Mouse (Mus musculus) T-cell, adult 2 months (primary cell): ENCODE data around the gene Card9.

ENCODE experiments used
- DNase-seq: peaks from one replicate; pipeline ENCODE4 v3.0.0; 2022; ENCODE audit warnings: low spot score

The Card9 gene

DNA sequence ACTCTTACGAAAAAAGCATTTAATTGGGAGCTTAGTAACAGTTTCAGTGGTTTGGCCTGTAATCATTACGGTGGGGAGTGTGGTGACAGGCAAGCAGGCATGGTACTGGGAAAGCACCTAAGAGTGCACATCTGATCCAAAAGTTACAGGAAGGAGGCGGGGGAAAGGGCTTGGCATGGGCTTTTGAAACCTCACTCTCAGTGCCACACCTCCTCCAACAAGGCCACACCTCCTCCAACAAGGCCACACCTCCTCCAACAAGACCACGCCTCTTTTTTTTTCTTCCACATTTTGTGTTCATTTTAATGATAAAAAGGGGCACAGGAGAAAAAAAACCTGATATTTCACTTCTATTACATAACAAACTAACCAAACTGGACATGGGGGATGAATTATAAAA is 32.9 kb downstream of the Card9 start:
- DNase-seq = peak; percentile 52

DNA sequence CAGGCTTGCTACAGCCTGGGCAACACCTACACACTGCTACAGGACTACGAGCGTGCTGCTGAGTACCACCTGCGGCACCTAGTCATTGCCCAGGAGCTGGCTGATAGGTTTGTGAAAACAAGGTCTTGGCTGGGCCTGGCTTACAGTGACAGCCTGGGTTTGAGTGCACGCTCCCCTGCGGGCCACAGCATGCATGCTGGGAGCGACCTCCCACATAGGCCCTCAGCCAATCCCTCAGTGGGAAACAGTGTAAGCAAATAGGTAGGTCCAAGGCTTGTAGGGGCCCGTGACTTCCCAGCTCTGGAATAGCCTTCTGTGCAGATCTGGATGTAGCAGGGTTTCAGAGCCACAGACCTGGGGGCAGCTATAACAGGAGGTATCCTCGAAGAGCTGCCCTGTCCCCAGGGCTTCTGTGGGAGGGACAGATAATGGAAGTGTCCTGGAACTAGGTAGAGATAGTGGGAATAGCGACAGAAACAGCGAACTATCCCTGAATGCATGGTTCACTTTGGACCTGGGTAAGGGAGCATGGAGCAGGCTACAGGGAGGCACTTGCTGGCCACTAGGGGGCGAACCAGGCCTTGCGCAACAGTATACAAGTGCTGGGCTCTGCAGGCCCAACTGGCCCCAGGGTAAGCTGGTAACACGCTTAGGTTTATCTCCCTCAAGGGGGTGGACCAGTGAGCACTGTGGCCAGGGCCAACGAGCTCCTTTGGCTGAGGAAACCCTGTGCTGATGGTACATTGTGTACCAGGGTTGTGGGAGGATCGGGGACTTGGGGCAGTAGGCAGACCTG is 35.1 kb downstream of the Card9 start:
- DNase-seq = peak; percentile 49

DNA sequence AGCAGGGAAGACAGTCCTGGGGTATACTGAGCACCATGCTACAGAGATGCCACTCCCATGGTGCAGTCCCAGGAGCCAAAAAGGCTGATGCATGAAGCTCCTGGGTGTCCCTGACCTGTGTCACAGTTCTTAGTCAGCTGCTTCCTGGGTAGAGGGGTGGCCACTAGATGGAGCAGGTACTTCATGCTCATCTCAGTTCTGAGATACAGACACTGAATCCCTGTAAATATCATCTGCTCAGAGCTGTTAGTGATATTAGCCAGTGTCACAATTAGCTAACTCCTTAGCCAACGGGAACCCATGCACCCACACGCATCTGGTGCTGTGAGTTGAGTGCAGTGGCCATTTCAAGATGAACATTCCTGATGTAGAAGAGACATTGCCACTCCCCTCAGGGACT is 35.8 kb downstream of the Card9 start:
- DNase-seq = no peak

DNA sequence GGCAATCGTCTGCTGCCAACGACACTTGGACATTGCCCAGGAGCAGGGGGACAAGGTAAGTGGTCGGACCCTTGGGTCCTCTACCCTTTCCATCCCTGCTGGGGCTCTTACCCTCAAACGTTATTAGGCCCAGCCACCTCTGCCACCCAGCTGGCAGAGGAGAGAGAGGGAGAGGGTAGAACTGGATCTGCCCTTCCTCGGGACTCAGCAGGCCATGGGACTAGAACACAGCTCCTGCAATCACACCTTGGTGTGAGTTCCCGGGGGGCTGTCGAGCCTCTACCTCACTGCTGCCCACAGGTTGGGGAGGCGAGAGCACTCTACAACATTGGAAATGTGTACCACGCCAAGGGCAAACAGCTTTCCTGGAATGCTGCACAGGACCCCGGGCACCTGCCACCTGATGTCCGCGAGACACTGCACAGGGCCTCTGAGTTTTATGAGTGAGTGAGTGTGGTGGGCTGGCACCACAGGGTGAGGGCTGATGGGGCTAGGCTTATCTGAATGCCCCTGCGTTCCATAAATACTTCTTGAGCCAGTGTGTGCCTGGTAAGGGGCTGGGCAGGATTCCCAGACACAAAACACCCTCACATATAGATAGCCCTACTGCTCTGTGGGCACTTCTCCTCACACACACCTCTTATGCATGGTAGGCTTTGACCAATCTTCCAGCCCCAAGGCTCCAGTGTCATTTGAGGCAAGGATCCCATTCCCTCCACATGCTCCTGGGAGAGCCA is 37.0 kb downstream of the Card9 start:
- DNase-seq = no peak

DNA sequence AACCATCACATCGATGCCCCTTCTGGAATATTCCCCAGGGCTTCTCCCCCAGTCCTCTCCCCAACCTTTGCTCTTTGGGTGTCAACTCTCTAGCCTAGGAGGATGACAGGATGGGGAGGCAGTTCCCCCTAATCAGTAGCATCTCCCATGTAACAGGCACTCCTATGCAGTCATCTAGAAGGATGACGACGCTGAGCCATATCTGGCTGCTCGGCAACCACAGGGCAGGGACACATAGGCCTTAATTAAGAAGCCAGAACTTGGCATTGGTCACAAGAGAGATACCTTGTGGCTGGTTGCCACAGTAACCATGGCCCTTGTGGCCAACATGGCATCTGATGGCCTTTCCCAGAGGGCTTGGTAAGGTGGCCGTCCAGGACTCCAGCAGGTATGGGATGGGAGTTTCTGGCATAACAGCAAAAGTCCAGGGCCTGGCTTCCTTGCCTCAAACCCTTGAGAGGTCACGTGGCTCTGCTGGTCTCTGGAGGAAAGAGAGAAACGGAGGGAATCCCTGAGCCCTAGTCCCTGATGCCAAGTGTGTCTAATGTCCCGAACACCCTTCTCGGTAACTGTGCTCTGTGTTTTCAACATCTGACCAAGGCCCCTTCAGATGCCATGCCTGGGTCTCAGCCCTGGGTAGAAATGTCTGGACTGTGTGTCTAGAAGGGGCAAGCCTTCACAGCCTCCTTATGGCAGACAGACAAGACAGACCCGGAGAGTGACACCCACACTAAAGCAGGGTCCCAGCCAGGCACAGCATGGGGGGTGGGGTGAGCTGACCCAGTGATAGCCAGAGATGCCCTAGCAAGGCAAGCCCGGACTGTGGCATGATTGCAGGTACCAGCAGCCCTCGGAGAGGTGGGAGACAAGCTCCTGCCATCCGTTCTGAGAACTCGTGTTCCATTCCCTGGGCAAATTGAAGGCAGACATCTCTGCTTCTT is 40.2 kb downstream of the Card9 start:
- no peak for DNase-seq

DNA sequence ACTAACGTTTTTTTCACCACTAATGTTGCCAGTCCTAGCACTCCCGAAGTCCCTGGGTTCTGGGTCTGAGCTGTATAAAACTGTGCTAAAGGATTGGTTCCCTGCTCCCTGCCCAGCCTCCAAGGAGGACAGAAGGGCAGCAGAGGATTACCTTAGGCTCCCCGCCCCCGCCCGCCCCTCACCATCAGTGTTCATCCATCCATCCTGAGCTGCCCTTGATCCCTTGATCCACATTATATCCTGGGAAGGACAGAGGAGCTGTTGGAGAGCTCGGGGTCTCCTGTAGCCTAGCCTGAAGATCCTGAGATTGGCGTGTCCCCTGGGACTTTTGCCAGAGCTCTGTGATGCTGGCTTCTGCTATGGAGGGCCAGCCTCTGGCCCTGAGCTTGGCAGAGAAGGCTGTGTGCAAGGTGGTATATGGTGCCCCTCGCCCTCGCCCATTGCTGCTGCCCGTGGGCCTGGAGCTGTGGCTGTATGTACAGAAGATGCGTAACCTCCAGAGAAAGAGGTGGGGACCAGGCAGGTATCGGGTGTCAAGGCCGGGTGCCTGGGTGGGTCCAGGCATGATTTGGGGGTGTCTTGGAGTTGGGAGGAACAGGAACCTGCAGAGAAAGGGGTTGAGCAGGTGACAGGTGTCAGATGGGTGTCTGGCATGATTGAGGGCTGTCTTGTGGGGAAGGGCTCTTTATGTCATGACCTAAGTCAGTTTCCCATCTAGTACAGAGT is 41.0 kb downstream of the Card9 start:
- no peak for DNase-seq

DNA sequence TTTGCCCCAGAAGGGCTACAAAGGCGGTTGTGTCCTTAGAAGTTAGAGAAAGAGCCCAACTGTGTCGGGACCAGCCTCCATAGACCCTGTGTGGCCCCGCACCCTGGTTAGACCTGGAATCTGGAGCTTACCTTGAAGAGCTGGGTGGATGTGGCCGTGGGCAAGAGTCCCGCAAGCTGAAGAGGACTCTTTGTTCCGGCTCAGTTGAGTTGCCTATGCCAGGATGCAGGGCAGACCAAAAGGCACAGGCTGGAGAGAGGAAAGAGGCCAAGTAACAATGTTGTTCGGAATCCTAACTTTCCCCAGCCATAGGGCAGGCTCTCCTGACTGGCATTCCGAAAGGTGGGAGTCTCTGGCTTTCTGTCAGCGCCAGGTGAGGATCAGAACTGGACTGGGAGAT is 41.6 kb downstream of the Card9 start:
- DNase-seq = no peak

DNA sequence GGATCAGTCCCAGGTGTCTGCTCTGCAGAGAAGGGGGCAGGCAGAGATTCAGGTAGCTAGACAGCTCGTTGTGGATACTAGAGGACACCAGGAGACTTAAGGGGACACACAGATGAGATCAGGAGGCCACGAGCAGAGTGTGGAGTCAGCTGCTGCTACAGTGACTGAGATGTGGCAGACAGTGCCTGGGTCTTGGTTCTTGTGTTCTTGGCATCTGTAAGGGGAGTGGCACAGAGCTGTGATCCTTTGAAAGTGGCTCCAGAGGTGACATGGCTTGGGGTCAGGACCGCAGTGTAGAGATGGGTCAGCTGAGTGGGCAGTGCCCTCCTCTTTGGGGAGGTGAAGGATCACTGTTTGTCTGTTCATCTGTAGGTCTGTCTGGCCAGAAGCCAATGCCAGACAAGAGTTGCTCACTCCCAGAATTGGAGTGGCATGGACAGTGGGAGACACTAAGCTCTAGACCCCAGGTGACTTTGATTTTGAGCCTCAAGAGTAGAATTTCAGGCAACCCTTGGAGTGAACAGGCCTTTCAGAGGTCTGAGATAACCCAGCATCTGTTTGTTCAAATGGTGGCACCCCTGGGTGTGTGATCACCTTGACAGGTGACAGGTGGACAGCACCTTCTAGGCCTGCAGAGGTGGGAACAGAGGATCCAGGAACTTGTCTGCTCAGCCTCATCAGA is 42.6 kb downstream of the Card9 start:
- no peak for DNase-seq

DNA sequence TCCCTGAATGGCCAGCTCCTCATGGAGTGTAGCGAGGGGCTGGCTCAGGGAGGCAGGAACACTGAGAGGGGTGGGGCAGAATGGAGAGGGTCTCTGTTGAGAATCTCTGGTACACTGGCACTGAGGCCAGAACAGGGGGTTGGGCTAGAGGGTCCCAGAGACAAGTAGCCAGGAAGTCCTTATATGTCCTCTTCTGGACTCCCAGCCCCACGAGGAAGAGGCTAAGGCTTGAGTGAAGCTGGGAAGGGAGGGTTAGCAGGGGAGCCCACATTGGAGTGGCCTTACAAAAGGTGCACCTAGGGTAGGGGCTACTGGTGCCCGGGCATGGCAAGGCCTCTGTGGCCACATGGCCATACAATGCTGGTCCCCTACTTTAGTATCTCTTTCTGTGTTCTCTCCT is 43.3 kb downstream of the Card9 start:
- DNase-seq = no peak

DNA sequence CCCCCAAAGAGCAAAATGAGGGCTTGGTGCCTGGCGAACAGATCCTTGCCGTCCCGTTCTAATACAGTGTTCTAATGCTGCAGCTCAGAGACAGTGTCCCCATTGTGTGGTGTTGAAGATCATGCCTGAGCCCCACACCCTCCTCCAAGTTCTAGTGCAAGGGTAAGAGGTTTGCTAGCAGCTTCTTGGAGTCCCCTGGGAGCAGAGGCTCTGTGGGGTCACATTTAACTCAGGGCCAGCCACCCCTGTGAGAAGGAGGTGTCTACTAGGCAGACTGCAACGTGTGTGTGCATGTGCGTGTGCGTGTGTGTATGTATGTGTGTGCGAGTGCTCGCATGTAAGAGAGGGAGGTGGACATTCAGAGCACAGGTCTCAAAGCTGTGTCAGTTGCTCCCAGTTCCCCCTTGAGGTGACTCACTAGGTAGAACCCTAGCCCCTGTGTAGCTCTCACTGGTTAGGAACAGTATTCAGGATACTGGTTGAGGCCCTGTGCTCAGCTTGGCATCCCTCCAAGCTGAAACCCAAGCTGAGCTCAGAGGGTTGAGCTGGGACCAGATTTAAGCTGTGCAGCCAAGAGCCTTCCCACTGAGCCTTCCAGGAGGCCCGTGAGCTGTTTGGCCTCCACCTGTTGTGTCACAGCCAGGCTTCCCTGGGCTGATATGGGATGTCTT is 44.0 kb downstream of the Card9 start:
- no peak for DNase-seq

DNA sequence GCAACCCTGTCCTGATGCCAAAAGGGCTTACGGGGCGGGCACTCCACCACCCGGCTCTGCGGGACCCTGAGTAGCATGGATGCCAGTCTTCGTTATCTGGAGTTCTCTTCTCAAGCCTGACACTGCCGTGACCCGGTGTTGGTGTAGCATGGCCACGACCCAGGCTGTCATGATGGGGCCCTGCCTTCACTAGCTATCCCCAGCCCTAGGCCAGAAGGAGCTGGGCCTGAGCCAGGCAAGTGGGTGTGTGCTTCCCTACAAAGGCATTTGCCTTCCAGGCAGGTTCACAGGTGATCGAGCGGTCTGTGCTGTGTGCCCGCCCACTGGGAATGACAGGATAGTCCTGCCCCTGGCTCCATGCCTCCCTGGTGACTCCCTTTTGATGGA is 44.8 kb downstream of the Card9 start:
- no peak for DNase-seq

DNA sequence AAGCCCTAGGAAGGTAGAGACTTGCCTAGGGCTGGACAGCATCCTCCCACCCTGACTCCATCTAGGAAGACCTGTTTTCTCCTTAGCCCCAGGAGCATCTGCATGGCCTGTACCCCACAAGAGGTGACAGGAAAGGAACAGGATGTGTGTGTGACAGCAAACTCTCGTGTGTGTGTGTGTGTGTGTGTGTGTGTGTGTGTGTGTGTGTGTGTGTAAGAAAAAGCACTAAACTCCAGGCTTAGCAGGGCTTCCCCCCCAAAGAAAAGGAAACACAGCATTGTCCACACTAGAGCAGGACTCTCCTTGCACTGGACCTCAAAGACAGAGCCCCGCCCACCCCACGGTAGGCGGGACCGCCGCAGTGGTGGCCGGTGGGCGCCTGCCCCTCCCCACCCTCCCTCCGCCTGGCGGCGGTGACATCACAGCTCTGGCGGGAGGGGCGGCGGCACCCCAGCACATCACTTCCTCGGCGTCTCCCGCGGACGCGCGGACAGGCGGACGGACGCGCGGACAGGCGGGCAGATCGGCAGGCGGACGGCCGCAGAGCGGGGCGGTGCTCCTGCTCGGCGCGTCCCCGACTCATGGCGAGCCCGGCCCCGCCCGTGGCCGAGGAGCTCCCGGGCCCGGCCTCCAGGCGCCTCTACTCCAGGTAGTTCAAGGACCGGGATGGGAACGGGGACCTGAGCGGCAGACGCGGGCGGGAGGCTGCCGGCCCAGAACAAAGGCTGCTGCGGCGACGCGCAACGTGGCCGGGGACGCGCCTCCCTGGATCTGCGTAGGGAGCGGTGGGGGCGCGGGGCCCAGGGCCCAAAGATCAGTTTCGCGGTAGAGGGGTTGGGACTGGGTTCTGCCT is 45.4 kb downstream of the Card9 start, which contains the start of gene Gpsm1:
TSS of gene Gpsm1 (plus strand) at position 444 of the 853 bp plus-strand sequence.
- DNase-seq = peak; percentile 64

DNA sequence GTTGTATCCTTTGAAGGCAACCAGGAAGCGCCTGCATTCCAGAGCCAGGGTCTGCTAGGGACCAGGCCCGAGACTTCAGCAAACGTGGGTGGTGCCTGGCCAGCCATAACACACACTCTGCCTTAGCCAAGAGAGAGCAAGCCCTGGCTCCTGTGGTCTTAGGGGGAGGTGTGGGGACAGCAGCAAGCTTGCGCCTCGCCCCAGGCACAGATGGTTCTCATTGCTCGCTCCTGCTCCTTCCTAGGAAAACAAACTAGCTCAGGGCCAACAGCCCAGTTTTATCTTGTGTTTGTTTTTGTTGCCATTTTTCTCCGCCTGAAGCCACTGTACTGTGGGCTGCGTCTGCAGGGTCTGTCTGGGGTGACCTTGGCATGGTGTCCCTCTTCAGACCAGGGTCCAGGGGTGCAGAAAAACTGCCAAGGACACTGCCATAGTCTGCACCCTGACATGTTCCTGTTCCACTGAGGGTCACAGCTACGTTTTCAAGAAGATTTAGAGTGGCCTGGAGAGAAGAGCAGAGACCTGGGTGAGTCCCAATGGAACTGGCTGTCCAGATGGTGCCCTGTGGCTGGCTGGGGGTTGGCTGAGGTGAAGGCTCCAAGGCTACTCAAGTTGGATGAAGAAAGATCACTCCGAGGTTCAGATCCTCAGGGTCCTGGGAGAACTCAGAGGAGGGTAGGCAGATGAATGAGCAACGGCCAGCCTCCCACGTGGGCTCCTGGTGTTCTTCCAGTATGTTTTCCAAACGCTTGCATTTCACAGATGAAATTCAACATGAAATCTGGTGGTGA is 46.2 kb downstream of the Card9 start:
- no peak for DNase-seq

DNA sequence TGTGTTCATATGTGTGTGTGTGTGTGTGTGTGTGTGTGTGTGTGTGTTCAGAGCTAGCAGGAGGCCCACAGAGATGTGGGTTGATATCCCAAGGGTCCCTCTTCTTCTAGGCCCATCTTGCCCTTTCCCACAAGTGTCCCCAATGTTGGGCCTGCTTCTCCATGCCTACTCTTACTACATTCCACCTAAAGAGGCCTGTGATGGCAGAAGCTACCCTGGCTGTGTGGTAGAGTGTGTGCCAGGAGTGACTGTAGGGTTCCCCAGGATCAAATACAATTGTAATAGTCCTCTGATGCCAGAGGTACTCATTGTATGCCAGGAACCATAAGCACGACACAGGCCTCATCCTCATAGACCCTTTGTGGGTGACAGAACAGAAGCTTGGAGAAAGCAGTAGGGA is 47.3 kb downstream of the Card9 start:
- DNase-seq = no peak

DNA sequence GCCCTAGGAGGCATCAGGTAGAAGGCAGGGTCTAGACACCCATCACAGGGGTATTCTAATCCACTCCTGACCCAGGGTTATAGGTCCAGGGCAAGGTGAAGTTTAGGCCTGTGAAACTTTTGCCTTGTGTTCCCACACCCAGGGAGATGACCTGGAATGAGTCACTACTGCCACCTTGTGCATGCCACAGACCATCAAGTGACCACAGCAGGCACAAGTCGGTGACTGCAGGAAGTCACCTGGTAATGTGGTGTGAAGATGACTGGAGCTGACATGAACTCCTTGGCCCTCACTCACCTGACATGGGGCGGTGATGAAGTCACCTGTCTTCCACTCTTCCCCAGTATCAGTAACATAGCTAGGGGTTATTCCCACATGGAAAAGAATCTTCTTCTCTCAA is 47.9 kb downstream of the Card9 start:
- no peak for DNase-seq

DNA sequence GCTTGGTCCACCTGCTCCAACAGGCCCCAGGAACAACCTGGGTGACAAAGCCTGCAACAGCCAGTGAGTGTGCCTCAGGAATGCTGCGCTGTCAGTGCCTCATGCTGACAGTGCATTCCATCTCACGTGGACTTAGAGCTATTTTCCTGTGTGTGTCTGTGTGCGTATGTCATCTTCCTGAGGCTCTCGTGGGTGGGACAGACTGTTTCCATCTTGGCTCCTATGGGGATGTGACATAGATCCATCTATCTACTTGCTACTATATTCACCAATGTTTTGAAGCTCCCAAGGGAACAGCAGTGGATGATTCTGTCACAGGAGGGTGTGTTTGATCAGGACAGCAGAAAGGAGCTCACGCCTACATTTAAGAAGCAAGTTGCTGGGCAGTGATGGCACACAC is 48.8 kb downstream of the Card9 start:
- DNase-seq = no peak

DNA sequence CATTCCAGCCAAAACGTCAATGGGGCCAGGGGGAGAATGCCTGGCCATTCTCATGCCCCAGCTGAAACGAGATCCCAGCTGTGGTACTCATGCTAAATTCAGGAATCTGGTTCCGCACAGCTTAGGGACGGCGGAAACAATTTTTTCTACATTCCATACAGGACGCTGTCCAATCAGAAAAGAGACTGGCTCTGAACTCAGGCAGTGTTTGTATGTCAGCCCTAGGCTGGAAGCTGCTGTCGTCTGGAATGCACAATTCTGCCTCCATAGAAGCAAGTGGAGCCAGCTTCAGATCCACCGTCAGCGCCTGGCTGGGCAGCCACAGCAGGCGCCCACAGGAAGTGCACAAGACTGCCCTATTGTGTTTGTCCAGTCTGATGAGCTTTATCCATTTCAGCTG is 51.0 kb downstream of the Card9 start:
- DNase-seq = no peak

DNA sequence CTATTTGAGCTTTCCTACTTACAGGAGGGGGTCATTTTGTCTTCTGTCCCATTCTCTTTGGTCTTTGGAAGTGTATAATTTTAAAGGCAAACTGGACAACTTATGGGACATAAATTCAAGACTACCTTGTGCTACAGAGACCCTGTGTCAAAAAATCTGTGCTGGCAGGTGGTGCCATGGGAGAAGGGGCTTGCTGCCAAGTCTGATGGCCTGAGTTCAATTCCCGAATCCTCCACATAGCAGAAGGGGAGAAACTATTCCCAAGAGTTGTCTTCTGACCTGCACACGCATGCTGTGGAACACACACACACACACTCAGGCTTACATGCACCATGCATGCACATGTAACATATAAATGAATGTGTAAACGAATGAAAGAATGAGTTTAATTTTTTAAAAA is 54.0 kb downstream of the Card9 start:
- no peak for DNase-seq

DNA sequence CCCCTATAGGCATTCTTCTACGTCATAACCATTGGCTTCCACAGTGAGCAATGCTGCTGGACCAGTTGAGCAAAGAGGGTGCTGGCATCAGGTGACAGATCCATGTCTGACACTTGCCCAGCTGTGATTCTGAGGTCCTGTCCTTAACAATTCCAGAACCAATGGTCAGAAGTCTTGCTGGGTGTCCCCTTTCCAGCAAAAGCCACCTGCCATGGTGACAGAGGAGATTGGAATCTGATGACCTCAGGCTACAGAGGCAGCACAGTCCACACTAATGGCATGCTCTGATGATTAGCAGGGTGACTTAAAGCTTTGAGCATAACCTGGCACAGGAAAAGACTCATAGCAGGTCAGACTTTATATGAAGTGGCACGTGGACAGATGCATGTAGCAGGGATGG is 55.2 kb downstream of the Card9 start:
- DNase-seq = no peak
